Mouse (Mus musculus) cortical plate, adult 2 months (tissue): ENCODE data around the gene Exosc5.

Experiments
- CTCF ChIP-seq: fragments of 200-500 bp; IDR thresholded peaks from 2 replicates; pipeline ENCODE4 v1.5.1; 2011; ENCODE audit warnings: mild to moderate bottlenecking, control low read depth, low read length; ENCODE audit not compliant: insufficient read depth; ENCODE audit errors: extremely low read depth
- POLR2A ChIP-seq: fragments of 200-500 bp; IDR thresholded peaks from 2 replicates; pipeline ENCODE4 v1.6.1; 2011; ENCODE audit warnings: mild to moderate bottlenecking, low read length, control low read depth; ENCODE audit not compliant: insufficient read depth; ENCODE audit errors: extremely low read depth

DNA sequence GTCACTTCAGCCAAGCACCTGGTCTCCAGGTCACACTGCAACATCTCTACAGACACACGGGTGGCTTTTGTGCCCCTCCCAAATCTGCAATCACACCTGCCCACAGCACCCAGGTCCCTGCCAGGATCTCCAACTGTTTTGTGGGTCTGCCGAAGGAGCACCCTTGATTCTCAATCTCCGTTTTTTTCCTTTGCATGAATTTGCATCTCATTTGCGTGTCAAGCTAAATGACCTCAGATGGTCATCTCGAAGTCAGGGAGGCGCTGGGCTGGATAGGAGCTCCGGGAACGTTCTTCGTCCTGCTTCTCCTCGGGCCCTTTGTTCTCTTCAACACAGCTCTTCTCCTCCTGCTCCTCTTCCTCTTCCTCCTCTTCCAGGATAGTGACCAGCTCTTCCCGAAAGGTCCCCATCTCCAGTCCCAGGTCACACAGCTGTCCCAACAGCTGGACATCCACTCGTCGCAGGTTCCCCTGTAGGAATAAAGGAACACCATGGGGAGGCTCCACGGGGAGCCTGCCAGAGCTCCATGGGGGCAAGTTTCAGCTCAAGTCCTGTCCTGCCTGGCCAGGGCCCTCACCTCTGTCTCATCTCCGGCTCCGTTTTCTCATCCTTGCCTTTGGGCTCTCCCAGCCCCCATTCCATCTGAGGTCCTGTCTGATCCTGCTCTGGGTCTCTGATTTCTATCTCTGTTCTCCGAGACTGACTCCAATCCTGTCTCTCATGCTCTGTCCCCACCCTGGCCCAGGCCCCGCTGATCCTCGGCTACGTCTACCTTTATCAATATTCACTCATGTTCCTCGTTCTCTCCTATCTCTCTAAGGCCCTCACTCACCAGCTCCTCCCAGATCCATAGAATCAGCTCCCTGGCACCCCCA is 43.9 kb upstream of the Exosc5 start:
- TF ChIP-seq POLR2A (no peak), CTCF (no peak)
